Mouse (Mus musculus) embryonic fibroblast, embryonic 13.5 days (primary cell): ENCODE measurements around the gene Atp6v0e.

Experiments
- CTCF ChIP-seq: IDR thresholded peaks from 2 replicates; pipeline ENCODE4 v1.5.1; 2011; ENCODE audit warnings: mild to moderate bottlenecking, control low read depth, low read length, moderate library complexity, borderline replicate concordance; ENCODE audit not compliant: insufficient read depth
- POLR2A ChIP-seq: IDR thresholded peaks from 2 replicates; pipeline ENCODE4 v1.6.1; 2011; ENCODE audit warnings: low read depth, mild to moderate bottlenecking, control low read depth, low read length, moderate library complexity

GRCm38 (mm10) chr17:26640286-26640740, 22.7 kb upstream of the Atp6v0e start:
- TF ChIP-seq POLR2A (no peak), CTCF (no peak)
